Mouse (Mus musculus): ENCODE measurements around the gene 9530077C05Rik. TPM values are rescaled to one million over a fixed set of nuclear protein-coding genes. Genes with fewer than 3 reads are reported as not detected.
"Not testable (repeated sequence)": the region's sequence is repeated elsewhere in the genome, so short reads cannot be mapped to it uniquely, and the experiment has no call there.

9530077C05Rik gene
- total RNA-seq, 4 experiments from 2014 or later, result 0.47 to 0.90 (median 0.57) TPM

DNA sequence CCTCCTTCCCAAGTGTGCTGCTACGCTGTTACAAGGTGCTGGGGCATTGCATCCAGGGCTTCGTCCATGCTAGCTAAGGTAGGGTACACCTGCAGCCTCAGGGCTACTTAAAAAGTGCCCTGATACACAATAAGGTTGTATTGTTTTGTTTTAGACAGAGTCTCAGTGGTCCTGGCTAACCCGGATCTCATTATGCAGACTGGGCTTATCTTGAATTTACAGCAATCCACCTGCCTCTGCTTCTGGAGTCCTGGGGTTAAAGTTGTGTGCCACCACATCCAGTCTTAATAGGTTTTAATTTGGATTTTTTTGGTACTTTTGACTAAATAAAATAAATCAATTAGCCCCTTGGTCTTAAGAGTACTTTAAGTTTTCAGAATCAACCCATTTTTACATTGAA, 8.6 kb downstream of the 9530077C05Rik start:
- DNase-seq (ENCODE audit: low spot score), result no peak

DNA sequence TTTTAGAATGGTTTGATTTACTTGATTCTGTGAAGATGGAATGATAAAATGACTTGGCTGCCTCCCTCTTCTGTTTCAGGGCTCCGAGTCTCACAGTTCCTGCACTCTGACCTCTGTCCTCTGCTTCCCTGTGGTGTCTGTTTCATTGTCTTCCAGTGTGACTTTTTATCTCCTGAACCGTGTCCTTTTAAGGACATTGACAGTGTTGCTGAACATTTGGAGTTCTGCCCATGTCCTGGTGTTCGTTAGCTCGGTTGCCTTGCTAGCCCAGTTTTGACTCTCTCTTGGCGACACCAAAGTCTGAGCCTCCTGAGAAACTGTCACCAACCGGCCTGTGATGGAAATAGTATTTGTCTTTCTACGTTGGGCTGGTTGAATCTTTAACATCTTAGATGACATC, 9.2 kb downstream of the 9530077C05Rik start:
- DNase-seq (ENCODE audit: low spot score), result peak; percentile 18

DNA sequence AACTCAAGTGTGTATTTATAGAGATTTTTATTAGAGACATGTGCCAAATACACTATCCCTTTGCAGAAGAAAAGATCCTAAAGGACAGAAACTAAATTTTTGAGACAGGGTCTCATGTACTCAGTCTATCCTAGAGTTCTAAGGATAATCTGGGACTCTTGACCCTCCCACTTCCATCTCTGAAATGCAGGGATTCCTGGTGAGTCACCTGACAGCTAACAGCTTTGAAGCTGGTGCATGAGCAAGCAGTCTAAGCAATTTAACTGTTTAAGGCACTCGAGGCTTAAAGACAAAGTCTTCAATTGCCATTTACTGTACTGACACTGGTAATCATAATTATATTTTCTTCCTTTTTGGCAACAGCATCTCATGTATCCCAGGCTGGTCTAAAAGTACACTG, 11.2 kb downstream of the 9530077C05Rik start:
- no peak for DNase-seq (ENCODE audit: low spot score)

DNA sequence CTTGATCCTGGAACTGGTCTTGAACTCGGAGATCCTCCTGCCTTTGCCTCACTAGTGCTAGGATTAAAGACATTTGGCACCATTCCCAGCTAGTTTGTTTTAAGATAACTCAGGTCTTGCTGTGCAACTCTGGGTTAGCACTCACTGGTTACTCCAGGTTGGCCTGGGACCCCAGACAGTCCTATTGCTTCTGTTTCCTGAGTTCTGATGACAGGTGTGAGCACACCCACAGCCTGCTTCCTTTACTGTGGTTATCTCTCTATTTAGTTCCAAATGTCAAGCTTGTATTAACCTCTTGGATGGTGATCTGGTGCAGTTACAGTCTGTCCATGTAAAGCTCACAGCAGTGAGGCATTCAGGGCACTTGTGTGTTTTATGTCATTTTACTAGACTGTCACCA, 12.2 kb downstream of the 9530077C05Rik start:
- no peak for DNase-seq (ENCODE audit: low spot score)

DNA sequence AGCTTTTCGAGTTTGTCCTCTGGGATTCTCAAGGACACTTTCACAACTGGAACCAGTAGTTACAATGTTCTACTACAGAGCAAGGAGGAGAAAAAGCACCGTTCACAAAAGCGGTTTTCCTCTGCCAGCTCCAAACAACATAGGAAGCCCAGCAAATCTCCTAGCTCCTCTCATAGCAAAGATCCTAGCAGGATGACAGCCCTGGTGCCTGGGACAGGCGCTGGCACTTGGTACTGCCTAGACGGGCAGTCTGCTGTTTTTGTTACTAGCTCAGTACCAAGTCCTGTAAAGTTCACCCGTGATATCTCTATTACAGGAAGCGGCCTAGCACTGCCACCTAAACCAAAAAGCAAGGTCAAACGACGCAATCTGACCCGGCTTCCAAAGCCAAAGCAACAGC, 12.9 kb downstream of the 9530077C05Rik start:
- DNase-seq (ENCODE audit: low spot score), result no peak

DNA sequence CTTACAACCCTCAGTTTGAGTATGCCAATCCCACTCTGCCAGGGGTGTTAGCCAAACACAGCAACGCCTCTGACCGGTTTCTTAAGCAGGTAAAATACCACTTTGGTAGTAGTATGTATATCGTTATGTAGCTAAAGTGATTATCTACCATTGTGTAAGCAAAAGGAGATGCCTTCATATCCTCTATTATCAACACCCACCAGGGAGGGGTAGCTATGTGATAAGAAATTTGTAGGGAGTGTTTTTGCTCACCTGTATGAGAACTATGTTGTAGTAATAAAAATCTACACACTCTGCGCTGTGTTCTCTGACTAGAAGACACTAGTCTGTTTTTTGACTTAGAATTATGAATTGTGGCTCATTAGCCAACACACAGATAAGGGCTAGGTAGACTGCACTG, 13.4 kb downstream of the 9530077C05Rik start:
- DNase-seq (ENCODE audit: low spot score), result no peak

GRCm38 (mm10) chr9:22428028-22428665, 16.8 kb downstream of the 9530077C05Rik start:
- no peak for DNase-seq (ENCODE audit: low spot score)

DNA sequence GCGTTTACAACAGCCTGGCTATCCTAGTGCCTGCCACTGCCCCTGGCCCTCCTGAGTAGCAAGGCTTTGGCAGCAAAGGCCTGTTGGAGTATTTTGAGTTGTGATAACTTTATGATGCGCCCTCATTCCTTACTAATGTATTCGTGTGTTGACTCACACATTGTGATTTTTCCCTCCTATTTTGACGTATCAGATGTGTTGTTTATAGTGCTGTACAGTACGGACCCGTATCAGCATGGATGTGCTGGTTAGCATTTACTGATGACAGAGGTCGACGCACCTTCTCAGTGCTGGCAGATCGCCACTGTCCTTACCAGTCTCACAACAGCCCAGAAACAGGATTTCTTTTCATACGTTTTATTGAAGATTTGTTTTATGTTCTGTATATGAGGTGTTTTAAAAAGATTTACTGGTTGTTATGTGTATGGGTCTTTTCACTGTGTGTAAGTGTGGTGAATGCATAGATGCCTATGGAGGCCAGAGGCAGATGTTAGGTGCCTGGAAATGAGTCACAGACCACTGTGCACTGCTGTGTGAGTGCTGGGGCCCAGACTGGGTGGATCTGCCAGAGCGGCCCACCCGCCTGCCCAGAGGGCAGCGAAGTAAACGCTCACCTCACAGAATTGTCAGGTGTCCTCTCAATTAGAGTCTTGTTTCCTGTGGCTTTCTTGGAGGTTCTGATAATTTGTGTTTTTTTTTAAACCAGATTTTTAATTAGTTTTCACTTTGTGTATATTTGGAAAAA, 17.5 kb downstream of the 9530077C05Rik start:
- DNase-seq (ENCODE audit: low spot score), result no peak

DNA sequence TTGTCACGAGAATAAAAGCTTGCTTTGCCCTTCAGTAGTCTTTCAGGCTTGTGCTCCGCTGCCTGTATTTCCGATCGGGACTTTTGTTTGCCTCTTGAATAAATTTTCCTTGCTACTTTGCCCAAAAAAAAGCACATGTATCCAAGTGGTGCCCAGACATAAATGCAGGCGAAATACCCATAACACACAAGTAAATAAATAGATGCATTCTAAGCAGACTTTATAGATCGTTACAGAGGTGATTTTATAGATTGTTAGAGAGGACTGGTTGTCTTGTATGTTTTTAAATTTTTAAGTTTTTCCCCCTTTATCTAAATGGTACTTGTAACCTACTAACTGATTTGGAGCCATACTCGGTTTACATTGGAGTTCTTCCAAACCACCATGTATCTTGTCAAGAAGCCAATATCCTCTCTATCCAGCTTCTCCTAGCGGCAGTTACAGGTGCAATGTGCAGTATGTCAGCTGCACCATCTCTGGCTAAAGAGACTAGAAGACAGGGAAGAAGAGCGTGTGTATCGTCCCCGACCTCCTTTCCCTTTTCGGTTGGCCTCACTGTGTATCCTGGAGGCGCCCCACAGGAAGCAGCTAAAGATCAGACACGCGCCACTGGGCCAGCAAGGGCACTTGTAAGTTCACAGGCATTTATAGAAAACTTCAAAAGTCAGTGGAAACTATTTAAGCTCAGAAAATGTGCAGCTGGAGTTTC, 18.4 kb downstream of the 9530077C05Rik start:
- no peak for DNase-seq (ENCODE audit: low spot score)

DNA sequence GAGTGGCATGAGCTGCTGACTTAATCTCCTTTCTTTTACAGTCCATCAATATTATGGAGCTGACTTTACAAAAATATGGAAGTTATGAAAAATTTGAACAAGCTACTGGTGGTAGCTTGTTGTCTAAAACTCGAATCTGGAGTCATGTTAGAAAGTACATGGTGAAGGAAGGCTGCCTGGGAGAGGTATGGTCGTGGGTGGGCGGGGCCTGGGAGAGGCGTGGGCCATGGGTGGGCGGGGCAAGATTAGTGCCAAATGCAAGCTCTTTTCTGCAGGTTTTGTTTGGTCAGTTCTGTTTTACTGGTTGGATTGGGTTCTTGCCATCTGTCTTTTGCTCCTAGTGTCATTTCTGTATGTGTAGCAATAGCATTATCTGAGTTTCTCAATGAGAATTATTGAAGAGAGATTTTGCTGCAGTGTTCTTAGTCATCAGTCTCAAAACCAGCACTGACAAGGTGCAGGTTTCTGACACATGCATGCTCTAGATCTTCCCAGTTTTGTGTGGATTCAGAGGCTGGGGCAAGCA, 19.1 kb downstream of the 9530077C05Rik start:
- no peak for DNase-seq (ENCODE audit: low spot score)

DNA sequence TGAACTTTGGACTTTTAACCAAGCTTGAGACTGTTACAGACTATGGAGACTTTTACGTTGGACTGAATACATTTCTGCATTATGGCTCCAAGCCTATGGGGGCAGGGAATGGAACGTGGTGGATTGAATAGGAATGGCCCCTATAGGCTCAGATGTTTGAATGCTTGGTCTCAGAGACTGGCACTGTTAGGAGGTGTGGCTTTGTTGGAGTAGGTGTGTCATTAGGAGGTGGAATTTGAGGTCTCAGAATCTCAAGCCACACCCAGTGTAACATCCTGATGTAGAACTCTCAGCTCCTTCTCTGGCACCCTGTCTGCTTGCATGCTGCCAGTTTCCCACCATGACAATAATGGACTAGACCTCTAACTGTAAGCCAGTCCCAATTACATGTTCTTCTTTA, 21.9 kb downstream of the 9530077C05Rik start:
- no peak for DNase-seq (ENCODE audit: low spot score)

GRCm38 (mm10) chr9:22434101-22434500, 22.8 kb downstream of the 9530077C05Rik start:
- no peak for DNase-seq (ENCODE audit: low spot score)

DNA sequence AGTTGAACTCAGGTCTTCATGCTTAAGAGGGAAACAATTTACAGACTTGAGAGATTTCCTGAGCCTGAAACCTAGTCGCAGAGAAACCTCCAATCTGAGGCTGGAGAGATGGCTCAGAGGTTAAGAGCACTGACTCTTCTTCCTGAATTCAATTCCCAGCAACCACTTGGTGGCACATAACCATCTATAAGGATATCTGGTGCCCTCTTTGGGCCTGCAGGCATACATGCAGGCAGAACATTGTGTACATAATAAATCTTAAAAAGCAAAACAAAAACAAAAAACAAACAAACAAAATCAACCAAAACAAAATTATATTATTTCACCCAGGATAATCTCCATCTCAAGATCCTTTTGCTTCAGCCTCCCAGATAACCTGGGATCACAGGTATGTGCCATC, 27.5 kb downstream of the 9530077C05Rik start:
- no peak for DNase-seq (ENCODE audit: low spot score)

DNA sequence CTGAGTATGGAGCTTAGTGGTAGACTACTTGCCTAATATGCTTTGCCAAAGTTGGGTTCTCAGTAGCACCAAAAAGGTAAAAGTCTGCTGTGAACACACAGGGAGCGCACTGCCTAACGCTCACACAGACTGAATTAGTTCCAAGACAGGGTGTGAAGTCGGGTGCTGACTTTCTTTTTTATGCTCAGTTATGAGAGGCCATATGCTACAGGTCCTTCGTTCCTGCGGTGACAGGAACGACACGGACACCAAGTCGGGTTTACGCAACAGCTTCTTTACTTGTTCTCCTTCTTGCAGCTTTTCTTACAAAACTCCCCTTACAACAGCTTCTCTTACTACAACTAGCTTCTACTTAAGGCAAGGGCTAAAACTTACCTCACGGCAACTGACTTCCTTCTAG, 31.8 kb downstream of the 9530077C05Rik start:
- no peak for DNase-seq (ENCODE audit: low spot score)

DNA sequence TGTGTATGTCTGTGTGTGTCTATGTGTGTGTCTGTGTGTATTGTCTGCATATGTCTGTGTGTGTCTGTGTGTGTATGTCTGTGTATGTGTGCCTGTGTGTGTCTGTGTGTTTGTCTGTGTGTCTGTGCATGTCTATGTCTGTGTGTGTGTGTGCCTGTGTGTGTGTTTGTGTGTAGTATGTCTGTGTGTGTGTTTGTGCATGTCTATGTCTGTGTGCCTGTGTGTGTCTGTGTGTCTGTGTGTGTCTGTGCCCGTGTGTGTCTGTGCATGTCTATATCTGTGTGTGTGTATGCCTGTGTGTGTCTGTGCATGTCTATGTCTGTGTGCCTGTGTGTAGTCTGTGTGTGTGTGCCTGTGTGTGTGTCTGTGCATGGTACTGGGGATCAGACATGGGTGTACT, 33.8 kb downstream of the 9530077C05Rik start:
- DNase-seq (ENCODE audit: low spot score), result no peak

- no peak for DNase-seq (ENCODE audit: low spot score)
These were observed 35.9 kb downstream of the 9530077C05Rik start for GRCm38 (mm10) chr9:22447213-22447612.

- no peak for DNase-seq (ENCODE audit: low spot score)
These were observed 37.1 kb downstream of the 9530077C05Rik start for GRCm38 (mm10) chr9:22448420-22448819.

DNA sequence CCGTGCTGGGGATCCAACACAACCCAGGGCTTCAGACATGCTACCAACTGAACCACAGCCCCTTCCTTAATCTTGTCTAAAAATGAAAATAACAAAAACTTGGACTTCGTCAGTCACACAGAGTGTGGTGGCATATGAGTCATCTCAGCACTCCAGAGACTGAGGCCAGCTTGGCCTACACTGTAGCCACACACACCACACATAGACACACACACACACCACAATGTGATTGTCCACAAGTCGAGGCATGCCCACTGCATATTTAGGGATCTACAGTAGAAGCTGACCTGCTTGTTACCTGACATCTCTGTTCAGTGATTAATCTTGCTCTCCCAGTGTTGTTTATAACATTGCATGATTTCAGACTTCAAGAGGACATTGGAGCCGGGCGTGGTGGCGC, 37.9 kb downstream of the 9530077C05Rik start:
- no peak for DNase-seq (ENCODE audit: low spot score)

- no peak for DNase-seq (ENCODE audit: low spot score)
These were observed 41.4 kb downstream of the 9530077C05Rik start for GRCm38 (mm10) chr9:22452697-22453096.

DNA sequence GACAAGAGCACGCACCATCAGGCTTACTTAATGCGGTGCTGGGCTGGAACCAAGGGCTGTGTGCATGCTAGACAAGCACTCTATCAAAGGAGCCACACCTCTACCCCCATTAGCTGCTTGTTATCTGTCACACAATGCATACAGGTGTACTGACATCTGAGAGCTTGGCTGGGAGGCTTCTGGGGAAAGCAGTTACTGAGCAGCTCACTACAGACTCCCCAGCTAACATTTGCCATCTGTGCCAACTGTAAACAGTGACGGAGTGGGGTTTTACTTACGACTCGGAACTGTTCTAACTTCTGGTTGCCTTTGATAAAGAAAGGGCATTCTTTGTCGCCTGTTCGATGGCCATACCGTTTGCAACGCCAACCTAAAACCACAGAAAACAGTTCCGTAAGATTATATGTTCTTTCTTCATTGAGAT, 42.2 kb downstream of the 9530077C05Rik start:
- DNase-seq (ENCODE audit: low spot score), result no peak

DNA sequence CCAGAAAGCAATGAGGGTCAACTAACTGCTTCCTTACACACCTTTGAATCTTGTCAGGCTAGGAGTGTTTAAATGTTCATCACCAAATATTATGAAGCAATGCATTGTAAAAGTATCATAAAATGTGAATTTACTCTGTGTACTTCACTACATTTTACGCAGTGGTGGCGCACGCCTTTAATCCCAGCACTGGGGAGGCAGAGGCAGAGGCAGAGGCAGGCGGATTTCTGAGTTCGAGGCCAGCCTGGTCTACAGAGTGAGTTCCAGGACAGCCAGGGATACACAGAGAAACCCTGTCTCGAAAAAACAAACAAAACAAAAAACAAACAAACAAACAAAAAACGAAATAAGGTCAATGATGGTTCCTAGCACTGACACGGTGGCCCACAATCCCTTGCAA, 42.7 kb downstream of the 9530077C05Rik start, which contains the start of gene Gm17545:
Gene Gm17545, plus strand, starts transcription at position 301 of the 400 bp plus-strand sequence.
- not testable (repeated sequence) for DNase-seq (ENCODE audit: low spot score)

- no peak for DNase-seq (ENCODE audit: low spot score)
These were observed 43.7 kb downstream of the 9530077C05Rik start for GRCm38 (mm10) chr9:22455041-22455440.
